In genomic region chr5:16187931-16188330, GRCm38 (mm10) we compare ENCODE assay signal across 14 mouse cellular contexts.
DNase-seq lines count a peak whose midpoint lies in the region; ATAC-seq lines count a peak whose summit lies in the region.
"Had no signal": no experiment of that assay in that cellular context is flagged by ENCODE, and none has a peak within 500 bp of the region (broad histone marks: within the 10 kb centered on the region; RNA-seq: fewer than 3 reads in every experiment).

No protein-coding gene starts in this region.

- ATAC-seq in heart, embryonic 11.5 days (replicated peaks; ENCODE audit: insufficient number of reproducible peaks, low FRiP score, low TSS enrichment) = no peak
- ATAC-seq in intestine, embryonic 16.5 days = no peak
- ATAC-seq: forebrain, embryonic 14.5 days had no signal

- H3K4me1 ChIP-seq in heart, embryonic 11.5 days (ENCODE audit: control insufficient read depth, insufficient read depth, low read length) = peaks cover 4% of the 10 kb centered on the region
- H3K4me1 ChIP-seq in intestine, embryonic 16.5 days (ENCODE audit: control insufficient read depth, insufficient read depth, low read length) = no peaks in the 10 kb centered on the region
- H3K4me1 ChIP-seq: liver, embryonic 15.5 days had no signal

- peak; percentile 56 for DNase-seq in adrenal gland, adult 2 months
- no peak for DNase-seq in adrenal gland, adult 18-20 months (ENCODE audit: low spot score in 2 of 2)
- peak; percentile 10 to 19 for DNase-seq in heart, postnatal 10 days
- DNase-seq in ovary, adult 18-20 months (ENCODE audit: low spot score) = peak; percentile 21
- DNase-seq in ovary, postnatal 10 days (ENCODE audit: low spot score) = no peak
- DNase-seq in left cerebral cortex, adult 8-10 months (ENCODE audit: low spot score in 2 of 2) = no peak
- DNase-seq: cerebellum, adult 11-12 months; heart, postnatal 14 days had no signal

- H3K9ac ChIP-seq in heart, embryonic 11.5 days (ENCODE audit: low read depth, low read length) = no peak overlapping the region
- H3K9ac ChIP-seq in intestine, embryonic 16.5 days (ENCODE audit: low read depth, low read length) = no peak overlapping the region
- H3K9ac ChIP-seq: liver, embryonic 15.5 days had no signal

- no peak overlapping the region for H3K4me2 ChIP-seq in heart, embryonic 11.5 days
- H3K4me2 ChIP-seq in intestine, embryonic 16.5 days (ENCODE audit: low read depth, low read length) = no peak overlapping the region
- H3K4me2 ChIP-seq: liver, embryonic 15.5 days; midbrain, embryonic 11.5 days had no signal

- no peak overlapping the region for H3K27ac ChIP-seq in heart, embryonic 11.5 days (ENCODE audit: low read depth, low read length)
- H3K27ac ChIP-seq in intestine, embryonic 16.5 days (ENCODE audit: low read length) = no peak overlapping the region
- H3K27ac ChIP-seq: liver, embryonic 15.5 days had no signal

- WGBS in heart, embryonic 11.5 days (ENCODE audit: insufficient replicate concordance) = 13% methylated on average over 3 of the region's 3 CpGs
- WGBS in intestine, embryonic 16.5 days = 37% methylated on average over 3 of the region's 3 CpGs

- H3K4me3 ChIP-seq in heart, embryonic 11.5 days (ENCODE audit: low read depth, low read length) = no peak overlapping the region
- no peak overlapping the region for H3K4me3 ChIP-seq in intestine, embryonic 16.5 days (ENCODE audit: low read length)
- H3K4me3 ChIP-seq: liver, embryonic 15.5 days; myocyte had no signal

- H3K27me3 ChIP-seq in heart, embryonic 11.5 days (ENCODE audit: control insufficient read depth, insufficient read depth, low read length) = no peaks in the 10 kb centered on the region
- H3K27me3 ChIP-seq in intestine, embryonic 16.5 days (replicated peaks; ENCODE audit: control insufficient read depth, insufficient read depth, low read length) = no peaks in the 10 kb centered on the region
- H3K27me3 ChIP-seq: liver, embryonic 15.5 days had no signal

- intact Hi-C loops in heart, postnatal 10 days (cut with DNase I) = no loop called here

- no peaks in the 10 kb centered on the region for H3K9me3 ChIP-seq in heart, embryonic 11.5 days (replicated peaks; ENCODE audit: control insufficient read depth, low read length)
- H3K9me3 ChIP-seq in intestine, embryonic 16.5 days (ENCODE audit: control insufficient read depth, low read length) = no peaks in the 10 kb centered on the region
- H3K9me3 ChIP-seq: liver, embryonic 15.5 days had no signal

- H3K36me3 ChIP-seq in heart, embryonic 11.5 days (ENCODE audit: control insufficient read depth, insufficient read depth, low read length) = no peaks in the 10 kb centered on the region
- no peaks in the 10 kb centered on the region for H3K36me3 ChIP-seq in intestine, embryonic 16.5 days (ENCODE audit: control insufficient read depth, insufficient read depth, low read length)
- H3K36me3 ChIP-seq: liver, embryonic 15.5 days had no signal

Comparison
In these comparisons a context has a peak if more than half of its experiments do, and no peak if none do; other contexts are left out.
1. DNase-seq: peak in adrenal gland, adult 2 months (single experiment), heart, postnatal 10 days (2 of 2) and ovary, adult 18-20 months (single experiment); none in adrenal gland, adult 18-20 months (0 of 2), ovary, postnatal 10 days (single experiment) and left cerebral cortex, adult 8-10 months (0 of 2).